Mouse (Mus musculus) thymus, postnatal 10 days (tissue): ENCODE measurements around the gene Gsdma.
A peak's percentile ranks its signal among the peaks of the same experiment; 100 is the strongest.
"Not testable (repeated sequence)": the region's sequence is repeated elsewhere in the genome, so short reads cannot be mapped to it uniquely, and the experiment has no call there.

ENCODE experiments used
- DNase-seq, 2 experiments: peaks; one replicate each; pipeline ENCODE4 v3.0.0; 2021; ENCODE audit warnings: low spot score in 2 of 2

Gsdma gene

GRCm38 (mm10) chr11:98709001-98709741, 45.0 kb downstream of the Gsdma start:
- no peak for DNase-seq

DNA sequence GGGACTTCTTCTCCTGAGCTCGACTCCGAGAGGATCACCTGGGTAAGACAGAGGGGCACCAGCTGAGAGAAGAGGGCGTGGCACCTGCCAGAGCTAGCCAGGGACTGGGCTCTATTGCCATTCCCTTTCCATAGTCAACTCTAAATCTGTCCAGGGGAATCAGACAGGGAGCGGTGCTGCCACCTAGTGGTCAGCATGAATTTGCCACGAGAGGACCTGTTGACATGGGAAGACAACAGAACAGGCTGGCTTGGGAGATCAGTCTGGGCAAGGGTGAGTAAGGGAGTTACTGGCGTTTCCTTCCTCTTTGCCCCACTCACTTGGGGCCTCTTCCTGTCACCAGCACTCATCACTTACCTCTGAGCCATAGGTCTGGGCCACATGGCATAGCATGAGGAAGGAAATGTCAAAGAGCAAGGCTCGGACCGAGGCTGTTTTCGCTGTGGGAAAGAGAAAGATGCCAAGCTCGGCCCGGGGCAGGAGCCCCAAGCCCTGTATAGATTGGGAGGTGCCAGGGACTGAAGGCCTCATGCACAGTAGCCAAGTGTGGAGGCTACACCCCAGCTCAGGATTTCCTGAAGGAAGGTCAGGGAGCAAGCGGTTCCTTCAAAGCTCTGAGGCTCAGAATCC, 46.4 kb downstream of the Gsdma start:
- DNase-seq, result peak; percentile 37 to 78

DNA sequence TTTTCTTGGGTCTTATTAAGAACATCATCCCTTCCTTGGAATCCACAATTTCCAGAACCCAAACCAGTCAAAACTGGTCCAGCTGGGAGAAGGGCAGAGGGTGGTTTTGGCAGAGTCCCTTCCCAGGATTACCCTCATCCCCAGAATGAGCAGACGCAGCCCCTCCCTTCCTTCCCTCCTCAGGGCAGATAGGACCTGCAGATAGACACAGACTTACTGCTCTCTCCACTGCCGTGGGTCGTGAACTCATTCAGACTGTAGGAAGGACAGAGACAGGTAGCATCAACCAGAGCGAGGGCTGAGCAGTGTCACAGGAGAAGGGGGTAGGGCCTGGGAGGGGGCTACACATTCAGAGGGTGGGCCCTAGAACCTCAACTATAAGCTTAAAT, 46.9 kb downstream of the Gsdma start:
- DNase-seq, result no peak

- not testable (repeated sequence) for DNase-seq
These were observed 47.9 kb downstream of the Gsdma start for GRCm38 (mm10) chr11:98712009-98712408.

DNA sequence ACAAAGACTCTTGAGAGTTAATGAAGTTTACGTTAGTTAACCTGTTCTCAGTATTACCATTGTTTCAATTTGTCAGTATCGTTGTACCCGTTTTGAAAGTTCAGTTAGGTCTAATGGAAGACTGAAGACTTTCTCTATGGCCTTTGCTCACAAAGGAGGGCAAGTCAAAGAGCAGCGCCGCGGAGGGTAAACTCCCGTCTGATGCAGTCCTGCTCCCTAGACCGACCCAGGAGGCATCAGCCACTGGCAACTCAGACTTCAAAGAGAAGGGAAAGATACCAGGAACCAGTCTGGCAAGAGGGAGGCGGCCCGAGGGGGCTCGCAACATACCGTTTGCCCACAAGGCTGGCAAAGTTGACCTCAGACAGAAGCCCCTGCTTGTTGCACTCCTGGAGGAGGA, 49.6 kb downstream of the Gsdma start:
- no peak for DNase-seq

- no peak for DNase-seq
These were observed 51.8 kb downstream of the Gsdma start for GRCm38 (mm10) chr11:98715946-98716345.

- peak in 1 of 2 experiments; percentile 61 for DNase-seq
These were observed 53.8 kb downstream of the Gsdma start for GRCm38 (mm10) chr11:98717904-98718303.

DNA sequence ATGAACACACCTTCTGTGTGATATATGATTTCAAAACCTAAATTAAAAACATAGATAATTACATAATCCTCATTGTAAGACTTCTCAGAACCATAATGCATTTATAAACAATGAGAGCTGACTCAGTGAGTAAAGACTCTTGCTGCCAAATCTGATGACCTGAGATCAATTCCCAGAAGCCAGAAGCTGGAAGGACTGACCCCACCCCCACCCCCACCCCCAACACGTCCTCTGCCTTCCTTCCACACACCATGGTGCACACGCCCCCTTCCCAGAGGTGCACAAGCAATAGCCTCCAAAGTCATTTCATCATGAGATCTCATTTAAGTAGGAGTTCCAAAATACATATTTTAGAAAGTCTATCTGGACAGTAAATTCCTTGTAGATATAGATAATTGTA, 56.6 kb downstream of the Gsdma start:
- no peak for DNase-seq

GRCm38 (mm10) chr11:98721458-98722226, 57.5 kb downstream of the Gsdma start:
- DNase-seq, result no peak

- DNase-seq, result no peak
These were observed 58.9 kb downstream of the Gsdma start for GRCm38 (mm10) chr11:98723098-98723497.

DNA sequence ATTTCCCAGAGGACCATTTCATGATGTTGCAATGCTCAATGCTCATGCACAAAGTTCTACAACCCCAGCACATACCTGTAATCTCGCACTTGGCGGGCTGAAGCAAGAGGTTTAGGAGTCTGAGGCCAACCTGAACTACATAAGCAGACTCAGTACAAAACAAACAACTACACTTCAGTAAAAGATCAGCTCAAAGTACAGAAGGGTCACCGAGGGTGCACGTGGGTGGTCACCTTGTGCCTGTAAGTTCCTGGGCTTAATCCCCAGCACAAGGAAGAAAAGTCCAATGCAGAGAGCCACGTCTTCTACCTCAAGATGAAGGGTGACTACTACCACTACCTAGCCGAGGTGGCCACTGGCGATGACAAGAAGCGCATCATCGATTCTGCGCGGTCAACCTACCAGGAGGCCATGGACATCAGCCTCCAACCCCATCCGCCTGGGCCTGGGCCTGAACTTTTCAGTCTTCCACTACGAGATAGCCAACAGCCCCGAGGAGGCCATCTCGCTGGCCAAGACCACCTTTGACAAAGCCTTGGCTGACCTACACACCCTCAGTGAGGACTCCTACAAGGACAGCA, 61.9 kb downstream of the Gsdma start:
- no peak for DNase-seq
